8 mouse cellular contexts compared by ENCODE assay signal in genomic region chr13:53119586-53120426, GRCm38 (mm10).
A peak's percentile ranks its signal among the peaks of the same experiment; 100 is the strongest.
DNase-seq lines count a peak whose midpoint lies in the region; ATAC-seq and TF ChIP-seq lines count a peak whose summit lies in the region.

No protein-coding gene starts in this region.

- peak; percentile 95 for TF ChIP-seq CTCF in lung, postnatal 0 days (IDR thresholded peaks at IDR 0.05)

- H3K4me1 ChIP-seq in lung, postnatal 0 days (ENCODE audit: insufficient read depth, low read depth, low read length), result no peaks in the 10 kb centered on the region

- no peak overlapping the region for H3K4me2 ChIP-seq in lung, postnatal 0 days (replicated peaks; ENCODE audit: low read depth, low read length)

- 14% methylated on average over 10 of the region's 10 CpGs for WGBS in lung, postnatal 0 days

- TF ChIP-seq EP300 in lung, postnatal 0 days (IDR thresholded peaks at IDR 0.05), result no peak

- no peak overlapping the region for H3K27ac ChIP-seq in lung, postnatal 0 days (ENCODE audit: low read length)

- H3K27me3 ChIP-seq in lung, postnatal 0 days (replicated peaks; ENCODE audit: insufficient read depth, low read length), result no peaks in the 10 kb centered on the region

- H3K9ac ChIP-seq in lung, postnatal 0 days (replicated peaks; ENCODE audit: low read depth), result no peak overlapping the region

- peak; percentile 39 to 42 for DNase-seq in CD8-positive naive resting alpha-beta T cell, adult 2 months (ENCODE audit: low read depth in 2 of 2, low spot score in 2 of 2)
- peak; percentile 44 to 70 for DNase-seq in adrenal gland, postnatal 4 days (ENCODE audit: low spot score in 2 of 2)
- DNase-seq in fibroblast of lung, adult 2 months (ENCODE audit: low read depth), result peak; percentile 25
- peak; percentile 78 to 87 for DNase-seq in heart, postnatal 14 days
- peak; percentile 47 to 90 for DNase-seq in layer of hippocampus, adult 18-20 months (ENCODE audit: low spot score in 2 of 2)
- peak; percentile 83 for DNase-seq in lung, postnatal 0 days (ENCODE audit: low spot score)
- DNase-seq in retina, postnatal 1 day, result peak; percentile 91
- DNase-seq in urinary bladder, adult 2 months (ENCODE audit: low spot score), result peak; percentile 67

- H3K36me3 ChIP-seq in lung, postnatal 0 days (ENCODE audit: insufficient read depth, low read length), result no peaks in the 10 kb centered on the region

- H3K4me3 ChIP-seq in lung, postnatal 0 days (ENCODE audit: low read depth, low read length), result no peak overlapping the region

- no peaks in the 10 kb centered on the region for H3K9me3 ChIP-seq in lung, postnatal 0 days (ENCODE audit: low read length)

- ATAC-seq in lung, postnatal 0 days, result peak; percentile 56

- intact Hi-C loops in heart, postnatal 14 days (cut with DNase I), result loop anchor here (1.0 kb wide), 2 partner anchors 166 to 236 kb away; partner anchors contain the start of gene Ror2

Comparison
In these comparisons a context has a peak if more than half of its experiments do, and no peak if none do; other contexts are left out.
1. DNase-seq: peak in every context shown above with its lines; median percentile 91 in retina, postnatal 1 day; 83 in lung, postnatal 0 days; 82 in heart, postnatal 14 days; 68 in layer of hippocampus, adult 18-20 months; 67 in urinary bladder, adult 2 months; 57 in adrenal gland, postnatal 4 days; 40 in CD8-positive naive resting alpha-beta T cell, adult 2 months; 25 in fibroblast of lung, adult 2 months.